Mouse (Mus musculus) testis, adult 2 months (tissue): Measurements from ENCODE around the gene Rab11fip5. TPM values are rescaled to one million over a fixed set of nuclear protein-coding genes. Genes with fewer than 3 reads are reported as not detected.
A peak's percentile ranks its signal among the peaks of the same experiment; 100 is the strongest.

Source experiments
- H3K27ac ChIP-seq: fragments of 200-500 bp; 2 replicates; pipeline ENCODE4 v1.5.1; 2012; ENCODE audit warnings: low read depth, low read length; ENCODE audit not compliant: control insufficient read depth, insufficient read depth
- H3K27me3 ChIP-seq: fragments of 200-500 bp; 2 replicates; pipeline ENCODE4 v1.6.1; 2012; ENCODE audit warnings: mild to moderate bottlenecking, low read length, moderate library complexity; ENCODE audit not compliant: control insufficient read depth, insufficient read depth
- H3K36me3 ChIP-seq: fragments of 200-500 bp; 2 replicates; pipeline ENCODE4 v1.6.1; 2012; ENCODE audit warnings: mild to moderate bottlenecking, low read length; ENCODE audit not compliant: control insufficient read depth, insufficient read depth
- H3K4me1 ChIP-seq: fragments of 200-500 bp; 2 replicates; pipeline ENCODE4 v1.6.1; 2012; ENCODE audit warnings: low read length; ENCODE audit not compliant: control insufficient read depth, insufficient read depth
- H3K4me3 ChIP-seq: fragments of 200-500 bp; 2 replicates; pipeline ENCODE4 v1.5.1; 2012; ENCODE audit warnings: low read depth, mild to moderate bottlenecking, low read length, moderate library complexity, mixed read lengths; ENCODE audit not compliant: control insufficient read depth
- CTCF ChIP-seq: fragments of 200-500 bp; IDR thresholded peaks from 2 replicates; pipeline ENCODE4 v1.5.1; 2012; ENCODE audit warnings: low read depth, mild to moderate bottlenecking, inconsistent platforms, low read length, moderate library complexity; ENCODE audit not compliant: control insufficient read depth, insufficient read depth, insufficient replicate concordance
- POLR2A ChIP-seq: fragments of 200-500 bp; IDR thresholded peaks from 2 replicates; pipeline ENCODE4 v1.6.1; 2012; ENCODE audit warnings: low read depth, mild to moderate bottlenecking, inconsistent platforms, low read length, moderate library complexity; ENCODE audit not compliant: control insufficient read depth
- polyA plus RNA-seq: library from polyadenylated mRNA; depleted of rRNA; stranded (reverse); fragments of >200 nt; gene quantifications from 2 replicates; pipeline ENCODE4 v1.2.3, GENCODE M21; 2012

Gene Rab11fip5
- polyA plus RNA-seq, 1 experiment: 160 TPM

DNA sequence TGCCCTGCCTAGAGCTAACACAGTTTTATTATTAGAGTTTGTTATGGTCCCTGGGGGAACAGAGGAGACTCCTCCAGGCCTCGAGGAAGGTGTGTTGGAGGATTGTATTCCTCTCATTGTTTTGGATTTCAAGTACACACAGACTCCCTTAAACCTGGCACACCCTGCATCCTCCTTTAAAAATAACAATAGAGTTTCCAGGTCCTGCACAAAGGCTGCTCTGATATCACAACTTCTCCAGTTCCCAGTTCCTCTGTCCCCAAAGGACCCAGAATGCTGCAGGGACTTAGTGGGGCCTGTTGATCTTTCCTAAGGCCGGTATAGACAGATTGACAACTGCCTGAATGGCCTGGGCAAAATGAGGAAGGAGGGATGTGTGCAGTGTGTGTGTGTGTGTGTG, 28.2 kb upstream of the Rab11fip5 start:
- Histone ChIP-seq H3K27me3 (no peaks in the 10 kb centered on the region), H3K4me3 (no peak overlapping the region), H3K4me1 (peaks cover 3% of the 10 kb centered on the region), H3K36me3 (no peaks in the 10 kb centered on the region), H3K27ac (no peak overlapping the region)
- no peak for TF ChIP-seq CTCF
- no peak for TF ChIP-seq POLR2A

DNA sequence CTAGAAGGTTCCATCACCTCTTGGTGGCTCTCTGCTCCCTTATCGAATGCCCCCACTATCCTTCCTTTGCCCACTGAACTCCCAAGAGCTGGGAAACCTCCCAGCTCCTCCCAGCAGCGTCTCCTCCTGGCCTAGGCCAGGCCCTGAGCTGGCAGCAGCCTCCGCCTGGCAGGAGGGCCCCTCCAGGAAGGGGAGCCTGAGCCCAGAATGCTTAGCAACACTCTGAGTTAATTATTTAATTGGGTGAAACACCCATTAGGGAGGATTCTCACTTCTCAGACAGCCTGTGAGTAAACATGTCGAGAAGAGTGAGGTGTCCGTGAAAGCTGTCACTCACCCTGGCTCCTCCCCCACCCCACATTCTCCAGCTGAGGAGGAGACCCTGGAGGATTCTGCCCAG, 25.3 kb upstream of the Rab11fip5 start:
- Histone ChIP-seq H3K27me3 (no peaks in the 10 kb centered on the region), H3K4me1 (peaks cover 3% of the 10 kb centered on the region), H3K4me3 (no peak overlapping the region), H3K27ac (no peak overlapping the region), H3K36me3 (no peaks in the 10 kb centered on the region)
- TF ChIP-seq POLR2A (no peak), CTCF (no peak)

DNA sequence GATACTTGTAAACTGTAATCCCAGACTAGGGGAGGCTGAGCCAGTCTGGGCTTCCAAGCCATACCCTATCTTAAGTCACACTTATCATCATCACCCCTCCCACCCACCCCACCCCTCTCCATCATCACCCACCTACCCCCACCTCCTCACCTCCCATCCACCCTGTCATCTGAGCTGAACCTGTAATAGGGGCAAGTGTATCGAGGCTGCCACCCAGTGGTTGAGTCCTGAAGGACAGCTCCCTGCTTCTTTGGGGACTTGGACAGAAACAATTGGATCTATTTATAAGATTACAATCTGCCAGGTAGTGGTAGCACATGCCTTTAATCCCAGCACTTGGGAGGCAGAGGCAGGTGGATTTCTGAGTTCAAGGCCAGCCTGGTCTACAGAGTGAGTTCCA, 22.7 kb upstream of the Rab11fip5 start:
- H3K27me3 ChIP-seq: no peaks in the 10 kb centered on the region
- TF ChIP-seq CTCF (peak; percentile 61; the same call in 1 of the 2 replicates), POLR2A (no peak)
- no peaks in the 10 kb centered on the region for H3K36me3 ChIP-seq
- H3K4me3 ChIP-seq: no peak overlapping the region
- H3K4me1 ChIP-seq: peaks cover 6% of the 10 kb centered on the region
- no peak overlapping the region for H3K27ac ChIP-seq

DNA sequence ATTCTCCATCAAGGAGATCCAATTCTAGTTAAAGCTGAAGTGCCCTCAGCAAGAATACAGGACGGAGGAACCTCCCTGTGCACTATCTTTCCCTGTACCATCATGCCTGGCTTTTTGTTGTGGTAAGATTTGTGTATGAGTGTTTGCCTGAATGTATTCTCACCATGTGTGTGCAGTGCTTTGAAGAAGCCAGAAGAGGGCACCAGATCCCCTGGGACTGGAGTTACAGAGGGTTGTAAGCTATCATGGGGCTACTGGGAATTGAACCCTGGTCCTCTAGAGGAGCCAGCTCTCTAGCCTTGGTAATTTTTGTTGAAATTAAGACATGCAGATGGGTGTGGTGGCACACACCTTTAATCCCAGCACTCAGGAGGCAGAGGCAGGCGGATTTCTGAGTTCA, 20.9 kb upstream of the Rab11fip5 start:
- Histone ChIP-seq H3K27me3 (no peaks in the 10 kb centered on the region), H3K4me3 (no peak overlapping the region), H3K4me1 (peaks cover 6% of the 10 kb centered on the region), H3K36me3 (no peaks in the 10 kb centered on the region), H3K27ac (no peak overlapping the region)
- no peak for TF ChIP-seq POLR2A
- TF ChIP-seq CTCF: no peak

DNA sequence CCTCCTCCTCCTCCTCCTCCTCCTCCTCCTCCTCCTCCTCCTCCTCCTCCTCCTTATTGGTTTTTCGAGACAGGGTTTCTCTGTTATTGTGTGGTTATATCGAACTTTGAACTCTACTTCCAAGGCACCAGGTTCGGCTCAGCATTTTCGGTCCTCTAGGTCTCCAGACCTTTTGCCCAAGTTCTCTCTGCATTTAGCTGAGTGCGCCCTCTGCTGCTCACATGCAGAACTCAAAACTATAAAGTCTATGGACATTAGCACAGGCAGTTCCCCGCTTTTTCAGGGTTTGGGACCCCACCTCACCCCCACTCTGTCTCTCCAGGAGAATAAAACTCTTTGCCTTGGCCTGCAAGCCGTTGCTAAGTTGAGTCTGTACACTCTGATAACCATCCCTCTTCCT, 17.4 kb upstream of the Rab11fip5 start:
- Histone ChIP-seq H3K36me3 (no peaks in the 10 kb centered on the region), H3K27me3 (no peaks in the 10 kb centered on the region), H3K4me1 (peaks cover 4% of the 10 kb centered on the region), H3K27ac (no peak overlapping the region), H3K4me3 (no peak overlapping the region)
- no peak for TF ChIP-seq POLR2A
- TF ChIP-seq CTCF: peak; percentile 41; the same call in 1 of the 2 replicates

DNA sequence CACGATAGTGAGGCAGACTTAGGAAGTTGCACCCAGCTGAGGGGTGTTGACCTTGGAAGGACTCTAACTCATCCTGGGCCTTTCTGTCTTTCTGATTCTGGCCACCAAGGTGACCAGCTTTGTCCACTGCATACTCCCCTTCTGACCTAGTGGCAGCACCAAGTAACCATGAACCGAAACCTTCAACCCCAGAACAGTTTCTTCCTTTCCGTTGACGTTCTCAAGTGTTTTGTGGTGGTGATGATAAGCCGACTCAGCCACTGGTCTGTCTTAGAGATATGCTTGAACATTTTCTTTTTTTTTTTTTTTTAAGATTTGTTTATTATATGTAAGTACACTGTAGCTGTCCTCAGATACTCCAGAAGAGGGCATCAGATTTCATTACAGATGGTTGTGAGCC, 14.2 kb upstream of the Rab11fip5 start:
- no peaks in the 10 kb centered on the region for H3K36me3 ChIP-seq
- no peak for TF ChIP-seq CTCF
- TF ChIP-seq POLR2A: no peak
- H3K4me3 ChIP-seq: no peak overlapping the region
- H3K27ac ChIP-seq: no peak overlapping the region
- H3K4me1 ChIP-seq: peaks cover 3% of the 10 kb centered on the region
- no peaks in the 10 kb centered on the region for H3K27me3 ChIP-seq

DNA sequence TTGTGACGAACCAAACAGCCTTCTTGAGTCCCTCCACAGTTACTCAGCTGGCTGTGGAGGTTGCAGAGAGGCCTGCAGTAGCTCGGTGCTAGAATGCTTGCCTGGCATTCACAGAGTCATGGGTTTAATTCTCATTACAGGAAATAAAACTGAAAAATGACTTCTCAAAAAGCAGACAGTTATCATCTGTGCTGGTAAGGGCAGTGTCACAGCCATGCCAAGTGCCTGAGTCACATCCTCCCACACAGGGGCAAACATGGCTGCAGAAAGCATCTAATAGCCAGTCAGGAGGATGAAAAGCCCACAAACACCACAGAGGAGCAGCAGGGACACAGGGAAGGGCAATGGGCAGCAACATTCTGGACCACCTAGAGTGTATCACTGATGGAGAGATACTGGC, 8.4 kb upstream of the Rab11fip5 start:
- TF ChIP-seq POLR2A: no peak
- TF ChIP-seq CTCF: no peak
- no peaks in the 10 kb centered on the region for H3K27me3 ChIP-seq
- peaks cover 16% of the 10 kb centered on the region for H3K4me1 ChIP-seq
- H3K4me3 ChIP-seq: no peak overlapping the region
- no peaks in the 10 kb centered on the region for H3K36me3 ChIP-seq
- H3K27ac ChIP-seq: no peak overlapping the region

DNA sequence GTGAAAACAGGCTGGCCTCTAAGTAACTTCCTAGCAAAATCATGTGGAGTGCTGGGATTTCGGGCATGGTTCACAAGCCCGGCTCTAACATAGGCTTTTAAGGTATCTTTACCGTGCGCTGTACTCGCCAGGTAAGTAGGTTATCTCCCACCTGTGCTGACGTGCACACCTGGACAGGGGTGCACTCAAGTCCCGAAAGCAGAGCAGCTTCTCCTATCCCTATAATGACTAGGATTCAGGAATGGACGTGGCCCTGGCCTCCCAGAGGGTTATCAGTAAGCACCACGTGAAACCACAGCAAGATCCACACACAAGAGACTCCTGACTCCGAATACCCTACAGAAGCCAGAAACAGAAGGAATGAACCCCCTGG, 7.2 kb upstream of the Rab11fip5 start:
- Histone ChIP-seq H3K4me1 (peaks cover 13% of the 10 kb centered on the region), H3K4me3 (no peak overlapping the region), H3K36me3 (no peaks in the 10 kb centered on the region), H3K27me3 (no peaks in the 10 kb centered on the region), H3K27ac (no peak overlapping the region)
- TF ChIP-seq CTCF (no peak), POLR2A (no peak)
